Mouse (Mus musculus): Measurements from ENCODE around the gene Aqr. TPM values are rescaled to one million over a fixed set of nuclear protein-coding genes. Genes with fewer than 3 reads are reported as not detected.
"Not testable (repeated sequence)": the region's sequence is repeated elsewhere in the genome, so short reads cannot be mapped to it uniquely, and the experiment has no call there.

Gene Aqr
- 10 to 100 TPM in 3 of 4 experiments, 1 to 10 TPM in 1; 9.7 to 12.1 (median 11.2) TPM for total RNA-seq (2022)

GRCm38 (mm10) chr2:114186924-114187323 is at the start of gene Aqr:
Gene Aqr (minus strand): TSS chr2:114187024.
- DNase-seq (ENCODE audit: low spot score in 2 of 2) = not testable (repeated sequence)

- DNase-seq (ENCODE audit: low spot score in 2 of 2) = no peak
These were observed 49.7 kb upstream of the Aqr start for GRCm38 (mm10) chr2:114236566-114236965.

- DNase-seq (ENCODE audit: low spot score in 2 of 2) = no peak
These were observed 48.8 kb upstream of the Aqr start for GRCm38 (mm10) chr2:114235584-114235983.

GRCm38 (mm10) chr2:114231248-114231647 is 44.4 kb upstream of the Aqr start:
- no peak for DNase-seq (ENCODE audit: low spot score in 2 of 2)

GRCm38 (mm10) chr2:114228672-114229071 is 41.8 kb upstream of the Aqr start:
- no peak for DNase-seq (ENCODE audit: low spot score in 2 of 2)

GRCm38 (mm10) chr2:114205036-114205435 is 18.2 kb upstream of the Aqr start:
- no peak for DNase-seq (ENCODE audit: low spot score in 2 of 2)

GRCm38 (mm10) chr2:114201574-114201973 is 14.8 kb upstream of the Aqr start:
- no peak for DNase-seq (ENCODE audit: low spot score in 2 of 2)

GRCm38 (mm10) chr2:114200932-114201559 is 14.2 kb upstream of the Aqr start, which contains the start of gene Zfp770:
Gene Zfp770 (minus strand): TSS chr2:114201469.
- DNase-seq (ENCODE audit: low spot score in 2 of 2) = peak; percentile 54 to 63

- no peak for DNase-seq (ENCODE audit: low spot score in 2 of 2)
These were observed 9.6 kb upstream of the Aqr start for GRCm38 (mm10) chr2:114196421-114196820.

GRCm38 (mm10) chr2:114177802-114178733 is 8.8 kb downstream of the Aqr start:
- no peak for DNase-seq (ENCODE audit: low spot score in 2 of 2)

GRCm38 (mm10) chr2:114174651-114175484 is 12.0 kb downstream of the Aqr start:
- peak; percentile 60 to 64 for DNase-seq (ENCODE audit: low spot score in 2 of 2)

- DNase-seq (ENCODE audit: low spot score in 2 of 2) = no peak
These were observed 13.6 kb downstream of the Aqr start for GRCm38 (mm10) chr2:114173248-114173647.

GRCm38 (mm10) chr2:114167837-114168236 is 19.0 kb downstream of the Aqr start:
- DNase-seq (ENCODE audit: low spot score in 2 of 2) = no peak

GRCm38 (mm10) chr2:114161978-114162377 is 24.8 kb downstream of the Aqr start:
- no peak for DNase-seq (ENCODE audit: low spot score in 2 of 2)

- DNase-seq (ENCODE audit: low spot score in 2 of 2) = no peak
These were observed 29.5 kb downstream of the Aqr start for GRCm38 (mm10) chr2:114157345-114157744.

GRCm38 (mm10) chr2:114156639-114157038 is 30.2 kb downstream of the Aqr start:
- DNase-seq (ENCODE audit: low spot score in 2 of 2) = no peak

GRCm38 (mm10) chr2:114153247-114153646 is 33.6 kb downstream of the Aqr start:
- DNase-seq (ENCODE audit: low spot score in 2 of 2) = no peak

GRCm38 (mm10) chr2:114146864-114147458 is 39.9 kb downstream of the Aqr start:
- no peak for DNase-seq (ENCODE audit: low spot score in 2 of 2)

GRCm38 (mm10) chr2:114145315-114145801 is 41.5 kb downstream of the Aqr start:
- DNase-seq (ENCODE audit: low spot score in 2 of 2) = no peak

GRCm38 (mm10) chr2:114144915-114145314 is 41.9 kb downstream of the Aqr start:
- DNase-seq (ENCODE audit: low spot score in 2 of 2) = no peak

- no peak for DNase-seq (ENCODE audit: low spot score in 2 of 2)
These were observed 43.0 kb downstream of the Aqr start for GRCm38 (mm10) chr2:114143842-114144241.
